Mouse (Mus musculus): Measurements from ENCODE around the gene Hspa1l.

- TF ChIP-seq CTCF (IDR thresholded peaks at IDR 0.05; ENCODE audit: low read depth): no peak
- TF ChIP-seq EP300 (IDR thresholded peaks at IDR 0.05; ENCODE audit: low read depth): no peak
Measured at GRCm38 (mm10) chr17:34954831-34955230, 17.7 kb upstream of the Hspa1l start.
